Mouse (Mus musculus) liver, postnatal 0 days (tissue): ENCODE results near the gene Arhgap23. TPM values are rescaled to one million over a fixed set of nuclear protein-coding genes. Genes with fewer than 3 reads are reported as not detected.
A peak's percentile ranks its signal among the peaks of the same experiment; 100 is the strongest.

Source experiments
- ATAC-seq: fragments of 200-750 bp; cut with Nextera tagmentation; 2 replicates; pipeline ENCODE4 v1.8.0; 2017; ENCODE audit warnings: mild to moderate bottlenecking, moderate library complexity
- DNase-seq: peaks from one replicate; pipeline ENCODE4 v3.0.0-alpha.2; 2016
- H3K27ac ChIP-seq: fragments of 300-500 bp; sonication (generic); 2 replicates; pipeline ENCODE4 v1.5.1; 2014; ENCODE audit warnings: antibody characterized with exemption, moderate library complexity, mild to moderate bottlenecking, low read depth
- H3K27me3 ChIP-seq: fragments of 300-500 bp; sonication (generic); 2 replicates; pipeline ENCODE4 v1.6.1; 2014; ENCODE audit warnings: low read length, control low read depth, mixed read lengths; ENCODE audit not compliant: insufficient read depth
- H3K36me3 ChIP-seq: fragments of 300-500 bp; sonication (generic); replicated peaks from 2 replicates; pipeline ENCODE4 v1.6.1; 2014; ENCODE audit warnings: mild to moderate bottlenecking, control low read depth, low read length, moderate library complexity, mixed read lengths; ENCODE audit not compliant: insufficient read depth
- H3K4me1 ChIP-seq: fragments of 300-500 bp; sonication (generic); 2 replicates; pipeline ENCODE4 v1.6.1; 2014; ENCODE audit warnings: antibody characterized with exemption, mild to moderate bottlenecking, control low read depth; ENCODE audit not compliant: insufficient read depth
- H3K4me2 ChIP-seq: fragments of 300-500 bp; sonication (generic); 2 replicates; pipeline ENCODE4 v1.6.1; 2014; ENCODE audit warnings: low read depth, mild to moderate bottlenecking, low read length, moderate library complexity, mixed read lengths
- H3K4me3 ChIP-seq: fragments of 300-500 bp; sonication (generic); 2 replicates; pipeline ENCODE4 v1.5.1; 2014; ENCODE audit warnings: low read depth, low read length
- H3K9ac ChIP-seq: fragments of 300-500 bp; sonication (generic); replicated peaks from 2 replicates; pipeline ENCODE4 v1.6.1; 2014; ENCODE audit warnings: mild to moderate bottlenecking, moderate library complexity
- H3K9me3 ChIP-seq: fragments of 300-500 bp; sonication (generic); 2 replicates; pipeline ENCODE4 v1.6.1; 2016; ENCODE audit warnings: mild to moderate bottlenecking, control low read depth, low read length, mixed read lengths
- CTCF ChIP-seq: sonication (generic); IDR thresholded peaks from 2 replicates; pipeline ENCODE4 v1.5.1; 2016; ENCODE audit warnings: antibody characterized with exemption, low read depth
- EP300 ChIP-seq: IDR thresholded peaks from 2 replicates; pipeline ENCODE4 v1.6.1; 2016; ENCODE audit warnings: antibody characterized with exemption, low read depth, mild to moderate bottlenecking
- WGBS: fragments of 180-500 bp; shearing (Covaris S2); extraction: QIAGEN DNeasy Blood & Tissue Kit; methylation state at CpG from one replicate; pipeline ENCODE4 v1.1.7; 2014; ENCODE audit not compliant: insufficient replicate concordance; 5-methylcytosine and 5-hydroxymethylcytosine counted together
- polyA plus RNA-seq: library from polyadenylated mRNA; unstranded; fragments of >200 nt; fragmentation: Nextera tagmentation; extraction: Ambion mirVana; gene quantifications from 2 replicates; pipeline ENCODE4 v1.2.1, GENCODE M21; 2015

Arhgap23 gene
- polyA plus RNA-seq, 1 experiment from 2014 or later, result 5.7 TPM

DNA sequence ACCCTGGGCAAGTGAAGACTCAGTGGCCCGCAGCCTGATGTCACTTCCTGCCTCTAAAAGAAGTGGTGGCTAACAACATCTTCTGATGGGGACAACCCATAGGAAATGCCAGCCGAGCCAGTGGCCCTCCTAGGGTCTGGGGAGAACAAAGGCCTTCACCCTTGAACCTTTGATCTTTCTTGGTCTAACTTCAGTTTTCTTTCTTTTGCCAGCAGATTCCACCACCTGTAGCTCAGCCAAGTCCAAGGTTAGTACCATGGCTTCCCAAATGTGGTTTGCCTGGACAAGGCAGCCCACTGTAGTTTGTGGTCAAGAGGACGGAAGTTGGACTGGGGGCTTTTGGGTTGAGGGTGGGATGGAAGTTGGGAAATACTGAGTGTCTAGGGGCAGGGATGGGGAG lies 77.5 kb downstream of the Arhgap23 start:
- Histone ChIP-seq H3K4me1 (no peaks in the 10 kb centered on the region), H3K4me3 (no peak overlapping the region), H3K9ac (no peak overlapping the region), H3K27ac (no peak overlapping the region), H3K9me3 (no peaks in the 10 kb centered on the region), H3K27me3 (no peaks in the 10 kb centered on the region), H3K4me2 (no peak overlapping the region), H3K36me3 (peaks cover 64% of the 10 kb centered on the region)
- TF ChIP-seq EP300, result no peak
- TF ChIP-seq CTCF, result no peak
- ATAC-seq, result no peak
- 93% methylated on average over 3 of the region's 3 CpGs for WGBS
- DNase-seq, result no peak

DNA sequence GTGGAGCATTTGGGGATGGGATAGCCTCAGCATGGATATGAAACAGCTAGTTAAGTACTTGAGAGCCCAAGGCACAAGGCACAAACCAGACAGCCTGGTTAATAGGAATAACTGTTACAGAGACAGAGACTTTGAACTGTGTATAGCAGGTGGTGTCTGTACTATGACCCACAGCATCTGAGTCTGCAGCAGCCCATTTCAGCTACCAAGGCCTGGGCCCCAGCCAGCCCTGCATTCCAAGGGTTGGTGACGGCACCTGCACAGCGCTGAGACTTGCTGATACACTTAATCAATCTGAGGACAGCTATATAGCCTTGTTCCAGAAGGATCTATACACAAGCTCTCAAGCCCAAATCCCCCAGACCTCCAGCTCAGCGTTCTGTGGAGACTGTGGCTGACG lies 82.2 kb downstream of the Arhgap23 start:
- H3K4me3 ChIP-seq, result no peak overlapping the region
- WGBS, result 93% methylated on average over 4 of the region's 4 CpGs
- no peak for DNase-seq
- no peak for TF ChIP-seq EP300
- TF ChIP-seq CTCF, result no peak
- peaks cover 51% of the 10 kb centered on the region for H3K36me3 ChIP-seq
- no peaks in the 10 kb centered on the region for H3K9me3 ChIP-seq
- H3K4me1 ChIP-seq, result no peaks in the 10 kb centered on the region
- no peak overlapping the region for H3K4me2 ChIP-seq
- no peak for ATAC-seq
- H3K9ac ChIP-seq, result no peak overlapping the region
- no peak overlapping the region for H3K27ac ChIP-seq
- no peaks in the 10 kb centered on the region for H3K27me3 ChIP-seq

DNA sequence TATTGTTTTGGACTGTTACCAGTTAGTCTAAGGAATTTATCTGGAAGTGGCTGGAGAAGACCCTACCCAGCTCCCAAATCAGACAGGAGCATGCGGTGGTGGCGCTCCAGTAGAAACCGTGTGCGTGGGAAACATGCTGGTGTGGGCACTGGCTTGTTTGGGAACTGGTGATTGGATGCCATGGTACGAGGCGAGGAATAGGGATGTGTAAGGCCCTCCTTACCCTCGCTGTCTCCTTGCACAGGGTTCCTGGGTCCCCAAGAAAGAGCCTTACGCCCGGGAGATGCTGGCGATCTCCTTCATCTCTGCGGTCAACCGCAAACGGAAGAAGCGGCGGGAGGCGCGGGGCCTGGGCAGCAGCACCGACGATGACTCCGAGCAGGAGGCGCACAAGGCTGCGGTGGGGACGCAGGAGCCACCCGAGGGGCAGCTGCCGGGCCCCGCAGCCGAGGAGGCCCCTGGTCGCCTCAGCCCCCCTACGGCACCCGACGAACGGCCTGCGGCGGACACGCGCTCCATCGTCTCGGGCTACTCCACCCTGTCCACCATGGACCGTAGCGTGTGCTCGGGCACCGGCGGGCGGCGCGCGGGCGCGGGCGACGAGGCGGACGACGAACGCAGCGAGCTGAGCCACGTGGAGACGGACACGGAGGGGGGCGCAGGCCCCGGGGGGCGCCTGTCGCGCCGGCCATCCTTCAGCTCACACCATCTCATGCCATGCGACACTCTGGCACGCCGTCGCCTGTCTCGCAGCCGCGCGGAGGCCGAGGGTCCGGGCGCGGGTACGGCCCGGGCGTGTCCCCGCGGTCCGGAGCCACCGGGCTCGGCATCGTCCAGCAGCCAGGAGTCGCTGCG lies 84.8 kb downstream of the Arhgap23 start, which contains the start of gene 4933428G20Rik:
Gene 4933428G20Rik (minus strand): TSS at position 476 of the 855 bp plus-strand sequence.
- H3K27ac ChIP-seq, result no peak within 1 kb of the TSS
- WGBS, result 77% methylated on average over 72 of the region's 88 CpGs
- no peak within 1 kb of the TSS for H3K4me3 ChIP-seq
- peaks cover 33% of the 10 kb centered on the region for H3K36me3 ChIP-seq
- TF ChIP-seq EP300 (no peak), CTCF (no peak)
- no peak for DNase-seq
- no peak within 1 kb of the TSS for H3K9ac ChIP-seq
- H3K4me1 ChIP-seq, result no peaks in the 10 kb centered on the region
- no peak within 1 kb of the TSS for H3K4me2 ChIP-seq
- ATAC-seq, result no peak
- no peaks in the 10 kb centered on the region for H3K27me3 ChIP-seq
- no peaks in the 10 kb centered on the region for H3K9me3 ChIP-seq

DNA sequence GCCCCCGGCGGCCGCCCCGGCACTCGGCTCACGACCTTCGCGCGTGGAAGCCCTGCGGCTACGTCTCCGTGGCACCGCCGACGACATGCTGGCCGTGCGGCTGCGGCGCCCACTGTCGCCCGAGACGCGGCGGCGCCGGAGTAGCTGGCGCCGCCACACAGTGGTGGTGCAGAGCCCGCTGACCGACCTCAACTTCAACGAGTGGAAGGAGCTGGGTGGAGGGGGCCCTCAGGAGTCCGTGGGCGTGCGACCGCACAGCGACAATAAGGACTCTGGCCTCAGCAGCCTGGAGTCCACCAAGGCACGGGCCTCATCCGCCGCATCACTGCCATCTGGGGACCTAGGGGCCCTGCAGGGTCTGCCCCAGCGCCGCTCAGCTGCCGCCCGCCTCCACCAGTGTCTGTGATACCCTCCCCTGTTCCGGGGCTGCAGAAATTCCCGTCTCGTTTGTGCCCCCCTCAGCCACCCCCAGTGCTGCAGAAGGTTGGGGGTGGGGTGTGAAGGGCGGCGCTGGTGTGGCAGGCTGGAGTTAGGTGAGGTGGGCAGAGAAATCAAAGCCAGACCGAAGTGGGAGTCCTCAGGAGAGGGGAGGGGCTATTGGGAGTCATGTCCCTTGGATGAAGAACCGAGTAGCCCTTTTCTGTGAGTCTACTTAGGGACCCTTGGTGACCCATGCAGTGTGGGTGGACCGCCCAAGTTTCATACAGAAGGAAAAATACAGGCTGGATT lies 85.6 kb downstream of the Arhgap23 start:
- peaks cover 31% of the 10 kb centered on the region for H3K36me3 ChIP-seq
- H3K4me3 ChIP-seq, result no peak overlapping the region
- H3K9ac ChIP-seq, result no peak overlapping the region

DNA sequence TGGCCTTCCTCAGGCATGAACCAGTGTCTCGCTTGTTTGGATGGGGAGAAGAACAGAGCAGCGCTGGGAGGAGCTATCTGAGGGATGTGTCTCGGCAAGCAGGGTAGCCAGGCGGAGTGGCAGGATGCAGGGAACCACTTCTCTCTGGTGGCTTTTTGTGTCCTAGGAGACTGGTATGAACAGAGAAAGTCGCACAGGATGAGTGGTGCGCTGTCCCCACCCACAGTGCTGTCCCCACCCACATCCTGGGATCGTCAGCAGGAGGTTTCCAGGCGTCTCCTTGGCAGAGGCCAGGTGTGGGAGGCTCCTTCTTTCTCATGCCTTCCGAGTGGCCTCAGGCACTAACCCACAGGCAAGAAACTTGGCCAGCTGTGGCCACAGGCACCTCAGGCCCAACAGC lies 87.0 kb downstream of the Arhgap23 start:
- DNase-seq, result no peak
- no peak overlapping the region for H3K27ac ChIP-seq
- H3K4me1 ChIP-seq, result no peaks in the 10 kb centered on the region
- TF ChIP-seq EP300 (no peak), CTCF (no peak)
- 0 out of 2 replicates have a peak, but pooled peaks have one; percentile 10 for ATAC-seq
- H3K27me3 ChIP-seq, result no peaks in the 10 kb centered on the region
- no peak overlapping the region for H3K4me2 ChIP-seq
- H3K4me3 ChIP-seq, result no peak overlapping the region
- H3K36me3 ChIP-seq, result peaks cover 22% of the 10 kb centered on the region
- H3K9ac ChIP-seq, result no peak overlapping the region
- no peaks in the 10 kb centered on the region for H3K9me3 ChIP-seq
- 69% methylated on average over 9 of the region's 9 CpGs for WGBS

More for the DNA sequence above, 85.6 kb downstream of the Arhgap23 start:
- Histone ChIP-seq H3K4me2 (no peak overlapping the region), H3K27me3 (no peaks in the 10 kb centered on the region), H3K4me1 (no peaks in the 10 kb centered on the region), H3K27ac (no peak overlapping the region), H3K9me3 (no peaks in the 10 kb centered on the region)
- DNase-seq, result no peak
- WGBS, result 81% methylated on average over 50 of the region's 51 CpGs
- ATAC-seq, result no peak
- no peak for TF ChIP-seq CTCF
- TF ChIP-seq EP300, result no peak

DNA sequence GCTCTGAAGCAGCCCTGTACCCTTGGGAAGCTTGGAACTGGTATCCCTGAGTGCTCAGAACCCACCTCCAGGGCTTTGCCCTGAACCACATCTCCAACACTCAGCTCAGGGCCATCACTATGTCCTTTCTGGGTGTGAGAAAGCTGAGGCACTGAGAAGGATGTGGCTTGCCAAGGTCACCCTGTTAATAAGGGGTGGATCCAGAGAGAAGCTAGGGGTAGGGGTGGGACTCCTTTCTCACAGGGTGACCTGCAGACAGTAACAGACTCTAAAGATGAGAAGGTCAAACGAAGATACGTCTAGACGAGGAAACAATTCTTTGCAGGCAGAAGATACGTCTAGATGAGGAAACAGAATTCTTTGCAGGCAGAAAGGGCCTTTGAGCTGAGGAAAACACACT lies 87.5 kb downstream of the Arhgap23 start:
- no peaks in the 10 kb centered on the region for H3K9me3 ChIP-seq
- DNase-seq, result no peak
- no peak overlapping the region for H3K4me3 ChIP-seq
- no peak for ATAC-seq
- 65% methylated on average over 4 of the region's 4 CpGs for WGBS
- no peaks in the 10 kb centered on the region for H3K27me3 ChIP-seq
- no peak overlapping the region for H3K9ac ChIP-seq
- H3K36me3 ChIP-seq, result peaks cover 20% of the 10 kb centered on the region
- H3K4me2 ChIP-seq, result no peak overlapping the region
- no peaks in the 10 kb centered on the region for H3K4me1 ChIP-seq
- H3K27ac ChIP-seq, result no peak overlapping the region
- TF ChIP-seq EP300, result no peak
